Mouse (Mus musculus) lung, embryonic 16.5 days (tissue): ENCODE measurements around the gene Chst12. TPM values are rescaled to one million over a fixed set of nuclear protein-coding genes. Genes with fewer than 3 reads are reported as not detected.

Experiments used
- ATAC-seq: fragments of 200-750 bp; cut with Nextera tagmentation; 2 replicates; pipeline ENCODE4 v1.8.0; 2017; ENCODE audit warnings: low read depth, mild to moderate bottlenecking, moderate library complexity
- H3K27ac ChIP-seq: fragments of 300-500 bp; sonication (generic); 2 replicates; pipeline ENCODE4 v1.5.1; 2014; ENCODE audit warnings: mild to moderate bottlenecking, control low read depth, low read length
- H3K27me3 ChIP-seq: fragments of 300-500 bp; sonication (generic); 2 replicates; pipeline ENCODE4 v1.6.1; 2014; ENCODE audit warnings: low read depth, low read length, mixed read lengths; ENCODE audit not compliant: control insufficient read depth, insufficient read depth
- H3K36me3 ChIP-seq: fragments of 300-500 bp; sonication (generic); 2 replicates; pipeline ENCODE4 v1.6.1; 2014; ENCODE audit warnings: low read length; ENCODE audit not compliant: control insufficient read depth, insufficient read depth
- H3K4me1 ChIP-seq: fragments of 300-500 bp; sonication (generic); replicated peaks from 2 replicates; pipeline ENCODE4 v1.6.1; 2014; ENCODE audit warnings: low read length, mixed read lengths; ENCODE audit not compliant: control insufficient read depth, insufficient read depth
- H3K4me2 ChIP-seq: fragments of 300-500 bp; sonication (generic); 2 replicates; pipeline ENCODE4 v1.6.1; 2014; ENCODE audit warnings: low read depth, low read length, control low read depth
- H3K4me3 ChIP-seq: fragments of 300-500 bp; sonication (generic); 2 replicates; pipeline ENCODE4 v1.5.1; 2014; ENCODE audit warnings: mild to moderate bottlenecking, low read length, control low read depth
- H3K9ac ChIP-seq: fragments of 300-500 bp; sonication (generic); 2 replicates; pipeline ENCODE4 v1.6.1; 2014; ENCODE audit warnings: low read length, control low read depth
- H3K9me3 ChIP-seq: fragments of 300-500 bp; sonication (generic); 2 replicates; pipeline ENCODE4 v1.6.1; 2016; ENCODE audit warnings: low read length; ENCODE audit not compliant: control insufficient read depth
- WGBS: fragments of 180-500 bp; shearing (Covaris S2); extraction: QIAGEN DNeasy Blood & Tissue Kit; methylation state at CpG from one replicate; pipeline ENCODE4 v1.1.7; 2014; 5-methylcytosine and 5-hydroxymethylcytosine counted together
- polyA plus RNA-seq: library from polyadenylated mRNA; unstranded; fragments of >200 nt; fragmentation: Nextera tagmentation; extraction: Ambion mirVana; gene quantifications from 2 replicates; pipeline ENCODE4 v1.2.1, GENCODE M21; 2015

Chst12 gene
- polyA plus RNA-seq, 1 experiment from 2014 or later: 23.0 TPM

GRCm38 (mm10) chr5:140566271-140566670 lies 60.9 kb downstream of the Chst12 start:
- no peak for ATAC-seq
- H3K4me1 ChIP-seq: peaks cover 14% of the 10 kb centered on the region
- WGBS: 68% methylated on average over 4 of the region's 4 CpGs

GRCm38 (mm10) chr5:140567321-140567720 lies 62.0 kb downstream of the Chst12 start:
- peak; percentile 56; the same call in 1 of the 2 replicates for ATAC-seq

More at GRCm38 (mm10) chr5:140566271-140566670, 60.9 kb downstream of the Chst12 start:
- H3K4me2 ChIP-seq: no peak overlapping the region
- H3K9ac ChIP-seq: no peak overlapping the region
- H3K27ac ChIP-seq: no peak overlapping the region
- no peak overlapping the region for H3K4me3 ChIP-seq
- H3K27me3 ChIP-seq: no peaks in the 10 kb centered on the region
- H3K36me3 ChIP-seq: no peaks in the 10 kb centered on the region
- no peaks in the 10 kb centered on the region for H3K9me3 ChIP-seq

GRCm38 (mm10) chr5:140567751-140568150 lies 62.4 kb downstream of the Chst12 start:
- no peak overlapping the region for H3K9ac ChIP-seq
- H3K9me3 ChIP-seq: no peaks in the 10 kb centered on the region
- no peak overlapping the region for H3K27ac ChIP-seq
- no peak overlapping the region for H3K4me3 ChIP-seq
- no peaks in the 10 kb centered on the region for H3K27me3 ChIP-seq
- H3K4me2 ChIP-seq: no peak overlapping the region
- no peaks in the 10 kb centered on the region for H3K36me3 ChIP-seq
- no peak for ATAC-seq
- H3K4me1 ChIP-seq: peaks cover 14% of the 10 kb centered on the region
- WGBS: 89% methylated on average over 5 of the region's 5 CpGs

More at GRCm38 (mm10) chr5:140567321-140567720, 62.0 kb downstream of the Chst12 start:
- Histone ChIP-seq H3K9me3 (no peaks in the 10 kb centered on the region), H3K27ac (no peak overlapping the region), H3K4me3 (no peak overlapping the region), H3K27me3 (no peaks in the 10 kb centered on the region), H3K4me1 (peaks cover 14% of the 10 kb centered on the region), H3K4me2 (no peak overlapping the region), H3K9ac (peak overlapping the region; percentile 4; the same call in 1 of the 2 replicates), H3K36me3 (no peaks in the 10 kb centered on the region)
- WGBS: 35% methylated on average over 11 of the region's 11 CpGs

GRCm38 (mm10) chr5:140568321-140568970 lies 63.1 kb downstream of the Chst12 start:
- H3K4me1 ChIP-seq: peaks cover 14% of the 10 kb centered on the region
- H3K9me3 ChIP-seq: no peaks in the 10 kb centered on the region
- no peak overlapping the region for H3K9ac ChIP-seq
- 42% methylated on average over 10 of the region's 10 CpGs for WGBS
- H3K4me3 ChIP-seq: no peak overlapping the region
- peak; percentile 42 for ATAC-seq
- no peaks in the 10 kb centered on the region for H3K36me3 ChIP-seq
- H3K4me2 ChIP-seq: no peak overlapping the region; the same call in 1 of the 2 replicates
- H3K27me3 ChIP-seq: no peaks in the 10 kb centered on the region
- H3K27ac ChIP-seq: no peak overlapping the region

- Histone ChIP-seq H3K36me3 (no peaks in the 10 kb centered on the region), H3K4me1 (peaks cover 14% of the 10 kb centered on the region), H3K9me3 (no peaks in the 10 kb centered on the region), H3K4me3 (no peak overlapping the region), H3K9ac (no peak overlapping the region), H3K27me3 (no peaks in the 10 kb centered on the region), H3K4me2 (no peak overlapping the region), H3K27ac (no peak overlapping the region)
- 82% methylated on average over 16 of the region's 16 CpGs for WGBS
- no peak for ATAC-seq
Measured at GRCm38 (mm10) chr5:140569032-140569595, 63.8 kb downstream of the Chst12 start.

GRCm38 (mm10) chr5:140570223-140570870 lies 65.0 kb downstream of the Chst12 start:
- WGBS: 88% methylated on average over 13 of the region's 13 CpGs
- no peak overlapping the region for H3K4me3 ChIP-seq
- no peaks in the 10 kb centered on the region for H3K9me3 ChIP-seq
- no peaks in the 10 kb centered on the region for H3K27me3 ChIP-seq
- H3K36me3 ChIP-seq: no peaks in the 10 kb centered on the region
- no peak overlapping the region for H3K9ac ChIP-seq
- peaks cover 14% of the 10 kb centered on the region for H3K4me1 ChIP-seq
- ATAC-seq: no peak
- H3K27ac ChIP-seq: no peak overlapping the region
- H3K4me2 ChIP-seq: no peak overlapping the region

GRCm38 (mm10) chr5:140571201-140571600 lies 65.9 kb downstream of the Chst12 start:
- Histone ChIP-seq H3K9ac (no peak overlapping the region), H3K4me3 (no peak overlapping the region), H3K27ac (no peak overlapping the region), H3K36me3 (no peaks in the 10 kb centered on the region), H3K27me3 (no peaks in the 10 kb centered on the region), H3K4me1 (peaks cover 14% of the 10 kb centered on the region), H3K4me2 (no peak overlapping the region), H3K9me3 (no peaks in the 10 kb centered on the region)
- ATAC-seq: no peak
- WGBS: 65% methylated on average over 4 of the region's 4 CpGs

- ATAC-seq: no peak
- no peak overlapping the region for H3K9ac ChIP-seq
- 59% methylated on average over 10 of the region's 10 CpGs for WGBS
- no peaks in the 10 kb centered on the region for H3K9me3 ChIP-seq
- peaks cover 13% of the 10 kb centered on the region for H3K4me1 ChIP-seq
- no peak overlapping the region for H3K4me2 ChIP-seq
- no peaks in the 10 kb centered on the region for H3K27me3 ChIP-seq
- H3K27ac ChIP-seq: no peak overlapping the region
- no peaks in the 10 kb centered on the region for H3K36me3 ChIP-seq
- H3K4me3 ChIP-seq: no peak overlapping the region
Measured at GRCm38 (mm10) chr5:140571673-140572072, 66.3 kb downstream of the Chst12 start.

GRCm38 (mm10) chr5:140572611-140573010 lies 67.3 kb downstream of the Chst12 start:
- no peak overlapping the region for H3K4me2 ChIP-seq
- H3K4me3 ChIP-seq: no peak overlapping the region
- no peak overlapping the region for H3K9ac ChIP-seq
- 60% methylated on average over 6 of the region's 6 CpGs for WGBS
- no peaks in the 10 kb centered on the region for H3K9me3 ChIP-seq
- no peaks in the 10 kb centered on the region for H3K36me3 ChIP-seq
- 0 out of 2 replicates have a peak, but pooled peaks have one; percentile 25 for ATAC-seq
- H3K27ac ChIP-seq: no peak overlapping the region
- peaks cover 7% of the 10 kb centered on the region for H3K4me1 ChIP-seq
- no peaks in the 10 kb centered on the region for H3K27me3 ChIP-seq
